Mouse (Mus musculus) limb, embryonic 10.5 days (tissue): Measurements from ENCODE around the gene Bcan. TPM values are rescaled to one million over a fixed set of nuclear protein-coding genes. Genes with fewer than 3 reads are reported as not detected.
A peak's percentile ranks its signal among the peaks of the same experiment; 100 is the strongest.

ENCODE experiments used
- DNase-seq: peaks from one replicate; pipeline ENCODE4 v3.0.0-alpha.2; 2017; ENCODE audit warnings: low spot score
- H3K27ac ChIP-seq: fragments of 300-500 bp; sonication (generic); 2 replicates; pipeline ENCODE4 v1.5.1; 2016; ENCODE audit warnings: mild to moderate bottlenecking
- H3K27me3 ChIP-seq: fragments of 300-500 bp; sonication (generic); 2 replicates; pipeline ENCODE4 v1.6.1; 2016; ENCODE audit warnings: low read depth, mild to moderate bottlenecking; ENCODE audit not compliant: poor library complexity, severe bottlenecking
- H3K36me3 ChIP-seq: fragments of 300-500 bp; sonication (generic); 2 replicates; pipeline ENCODE4 v1.6.1; 2016; ENCODE audit warnings: mild to moderate bottlenecking, moderate library complexity
- H3K4me1 ChIP-seq: fragments of 300-500 bp; sonication (generic); 2 replicates; pipeline ENCODE4 v1.6.1; 2016
- H3K4me3 ChIP-seq: fragments of 300-500 bp; sonication (generic); 2 replicates; pipeline ENCODE4 v1.5.1; 2016; ENCODE audit warnings: mild to moderate bottlenecking, moderate library complexity
- H3K9me3 ChIP-seq: fragments of 300-500 bp; sonication (generic); replicated peaks from 2 replicates; pipeline ENCODE4 v1.6.1; 2016; ENCODE audit warnings: mild to moderate bottlenecking
- WGBS: fragments of 180-500 bp; shearing (Covaris S2); methylation state at CpG from one replicate; pipeline ENCODE4 v1.1.7; 2016; 5-methylcytosine and 5-hydroxymethylcytosine counted together
- polyA plus RNA-seq: library from polyadenylated mRNA; unstranded; fragments of >200 nt; fragmentation: Nextera tagmentation; extraction: Ambion mirVana; gene quantifications from 2 replicates; pipeline ENCODE4 v1.2.1, GENCODE M21; 2016

The Bcan gene
- polyA plus RNA-seq, 1 experiment from 2014 or later: not detected

GRCm38 (mm10) chr3:88010634-88011265, 10.7 kb upstream of the Bcan start:
- Histone ChIP-seq H3K27me3 (peaks cover 14% of the 10 kb centered on the region; the same call in 1 of the 2 replicates), H3K9me3 (no peaks in the 10 kb centered on the region), H3K27ac (no peak overlapping the region), H3K36me3 (no peaks in the 10 kb centered on the region), H3K4me3 (no peak overlapping the region), H3K4me1 (no peaks in the 10 kb centered on the region)
- WGBS: 11% methylated on average over 6 of the region's 6 CpGs
- DNase-seq: no peak

GRCm38 (mm10) chr3:88005822-88006786, 6.1 kb upstream of the Bcan start:
- Histone ChIP-seq H3K36me3 (no peaks in the 10 kb centered on the region), H3K4me1 (peaks cover 7% of the 10 kb centered on the region; the same call in 1 of the 2 replicates), H3K27me3 (peaks cover 47% of the 10 kb centered on the region), H3K9me3 (no peaks in the 10 kb centered on the region), H3K4me3 (no peak overlapping the region), H3K27ac (no peak overlapping the region)
- WGBS: 76% methylated on average over 18 of the region's 18 CpGs
- DNase-seq: no peak

GRCm38 (mm10) chr3:88002291-88002976, 2.4 kb upstream of the Bcan start:
- Histone ChIP-seq H3K36me3 (no peaks in the 10 kb centered on the region), H3K4me3 (no peak overlapping the region), H3K4me1 (peaks cover 22% of the 10 kb centered on the region), H3K27ac (no peak overlapping the region), H3K27me3 (peaks cover 79% of the 10 kb centered on the region), H3K9me3 (no peaks in the 10 kb centered on the region)
- no peak for DNase-seq
- WGBS: 3% methylated on average over 17 of the region's 17 CpGs

- 14% methylated on average over 11 of the region's 11 CpGs for WGBS
- no peak for DNase-seq
- no peak overlapping the region for H3K27ac ChIP-seq
- no peaks in the 10 kb centered on the region for H3K36me3 ChIP-seq
- peaks cover 93% of the 10 kb centered on the region for H3K27me3 ChIP-seq
- H3K4me1 ChIP-seq: peaks cover 36% of the 10 kb centered on the region
- H3K9me3 ChIP-seq: no peaks in the 10 kb centered on the region
- H3K4me3 ChIP-seq: peak overlapping the region; percentile 49; the same call in 1 of the 2 replicates
Measured at GRCm38 (mm10) chr3:88000816-88001595, 976 bp upstream of the Bcan start.

GRCm38 (mm10) chr3:87999243-87999895, 661 bp downstream of the Bcan start:
- peaks cover 39% of the 10 kb centered on the region for H3K4me1 ChIP-seq
- H3K9me3 ChIP-seq: no peaks in the 10 kb centered on the region
- peak; percentile 53 for DNase-seq
- peak overlapping the region; percentile 49 for H3K4me3 ChIP-seq
- H3K27me3 ChIP-seq: peaks cover 100% of the 10 kb centered on the region
- H3K27ac ChIP-seq: no peak overlapping the region
- under 1% methylated on average over 38 of the region's 38 CpGs for WGBS
- no peaks in the 10 kb centered on the region for H3K36me3 ChIP-seq

- no peaks in the 10 kb centered on the region for H3K9me3 ChIP-seq
- H3K4me1 ChIP-seq: peaks cover 39% of the 10 kb centered on the region
- no peak for DNase-seq
- peaks cover 100% of the 10 kb centered on the region for H3K27me3 ChIP-seq
- no peaks in the 10 kb centered on the region for H3K36me3 ChIP-seq
- H3K27ac ChIP-seq: no peak overlapping the region
- 1% methylated on average over 7 of the region's 7 CpGs for WGBS
- no peak overlapping the region for H3K4me3 ChIP-seq
Measured at GRCm38 (mm10) chr3:87998747-87999146, 1.3 kb downstream of the Bcan start.

GRCm38 (mm10) chr3:87996971-87997614, 2.9 kb downstream of the Bcan start:
- Histone ChIP-seq H3K36me3 (no peaks in the 10 kb centered on the region), H3K27ac (0 out of 2 replicates have a peak overlapping the region, but pooled peaks have one; percentile 10), H3K4me3 (peak overlapping the region; percentile 50), H3K9me3 (no peaks in the 10 kb centered on the region), H3K27me3 (peaks cover 100% of the 10 kb centered on the region), H3K4me1 (peaks cover 33% of the 10 kb centered on the region)
- WGBS: 1% methylated on average over 49 of the region's 49 CpGs
- no peak for DNase-seq

- Histone ChIP-seq H3K36me3 (no peaks in the 10 kb centered on the region), H3K4me1 (peaks cover 32% of the 10 kb centered on the region), H3K27me3 (peaks cover 100% of the 10 kb centered on the region), H3K4me3 (peak overlapping the region; percentile 50), H3K27ac (no peak overlapping the region), H3K9me3 (no peaks in the 10 kb centered on the region)
- WGBS: 4% methylated on average over 15 of the region's 15 CpGs
- DNase-seq: no peak
Measured at GRCm38 (mm10) chr3:87996401-87996800, 3.6 kb downstream of the Bcan start.

- Histone ChIP-seq H3K9me3 (no peaks in the 10 kb centered on the region), H3K4me1 (peaks cover 27% of the 10 kb centered on the region), H3K27ac (no peak overlapping the region), H3K36me3 (no peaks in the 10 kb centered on the region), H3K27me3 (peaks cover 100% of the 10 kb centered on the region), H3K4me3 (no peak overlapping the region)
- 29% methylated on average over 11 of the region's 11 CpGs for WGBS
- DNase-seq: no peak
Measured at GRCm38 (mm10) chr3:87995331-87995730, 4.7 kb downstream of the Bcan start.

GRCm38 (mm10) chr3:87993436-87993835, 6.6 kb downstream of the Bcan start:
- Histone ChIP-seq H3K27ac (no peak overlapping the region), H3K9me3 (no peaks in the 10 kb centered on the region), H3K27me3 (peaks cover 100% of the 10 kb centered on the region), H3K4me1 (peaks cover 22% of the 10 kb centered on the region), H3K36me3 (no peaks in the 10 kb centered on the region), H3K4me3 (no peak overlapping the region)
- WGBS: 3% methylated on average over 5 of the region's 6 CpGs
- peak; percentile 93 for DNase-seq

- H3K27me3 ChIP-seq: peaks cover 86% of the 10 kb centered on the region
- no peak overlapping the region for H3K27ac ChIP-seq
- H3K9me3 ChIP-seq: no peaks in the 10 kb centered on the region
- 34% methylated on average over 10 of the region's 10 CpGs for WGBS
- DNase-seq: no peak
- H3K4me1 ChIP-seq: peaks cover 38% of the 10 kb centered on the region
- H3K4me3 ChIP-seq: no peak overlapping the region
- H3K36me3 ChIP-seq: no peaks in the 10 kb centered on the region
Measured at GRCm38 (mm10) chr3:87989935-87990334, 10.1 kb downstream of the Bcan start.
